Mouse (Mus musculus) E14TG2a.4 (cell line): ENCODE data around the gene Rasal3.

Experiments
- CTCF ChIP-seq: conservative IDR thresholded peaks from 2 replicates; pipeline ENCODE4 v1.5.1; 2014; ENCODE audit warnings: low read length
- NANOG ChIP-seq: IDR thresholded peaks from 2 replicates; pipeline ENCODE4 v1.6.1; 2014; ENCODE audit warnings: borderline replicate concordance, low read length, mixed read lengths

DNA sequence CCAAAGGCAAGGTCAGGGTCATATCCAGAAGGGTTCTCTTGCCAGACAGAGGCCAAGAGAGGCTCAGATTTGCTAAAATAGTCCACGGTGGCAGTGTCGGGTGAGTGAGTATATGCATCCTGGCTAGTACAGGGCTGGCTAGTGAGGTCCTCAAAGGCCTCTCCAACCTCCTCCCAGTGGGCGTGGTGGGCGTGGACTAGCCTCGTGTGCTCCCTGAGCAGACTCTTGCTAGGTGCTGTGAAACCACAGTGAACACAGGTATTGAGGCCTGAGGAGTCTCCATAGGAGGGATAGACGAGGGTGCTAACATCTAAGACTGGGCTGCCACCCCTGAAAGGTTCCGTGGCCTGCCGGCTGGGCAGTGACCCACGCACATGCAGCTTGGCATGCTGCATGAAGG is 26.2 kb downstream of the Rasal3 start:
- TF ChIP-seq CTCF (no peak), NANOG (no peak)
